Mouse (Mus musculus) liver, adult 2 months (tissue): ENCODE results near the gene Zfp280d.

Experiments
- CTCF ChIP-seq: fragments of 200-500 bp; IDR thresholded peaks from 2 replicates; pipeline ENCODE4 v1.5.1; 2011; ENCODE audit warnings: low read depth, low read length, control low read depth
- POLR2A ChIP-seq: fragments of 200-500 bp; IDR thresholded peaks from 2 replicates; pipeline ENCODE4 v1.6.1; 2011; ENCODE audit warnings: low read length, control low read depth; ENCODE audit not compliant: insufficient read depth; ENCODE audit errors: extremely low read depth

DNA sequence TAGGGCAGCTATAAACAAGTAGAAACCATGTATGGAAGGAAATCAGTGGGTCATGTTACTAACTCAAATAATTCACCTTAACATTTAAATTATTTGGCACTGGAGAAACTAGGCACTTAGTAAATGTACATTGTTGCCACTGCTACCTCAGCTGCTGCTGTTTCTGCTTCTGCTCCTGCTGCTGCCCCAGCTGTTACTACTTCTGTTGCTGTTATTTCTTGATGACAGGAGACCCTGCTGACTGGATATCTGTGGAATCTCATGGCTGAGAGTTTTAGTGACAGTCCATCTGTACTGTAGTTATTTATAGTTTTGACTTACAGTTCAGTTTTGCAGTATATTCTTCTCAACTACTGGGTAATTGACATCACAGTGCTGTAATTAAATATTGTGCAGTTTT, 69.2 kb downstream of the Zfp280d start:
- no peak for TF ChIP-seq CTCF
- TF ChIP-seq POLR2A = no peak
